Mouse (Mus musculus) limb, embryonic 11.5 days (tissue): ENCODE results near the gene Brinp2. TPM values are rescaled to one million over a fixed set of nuclear protein-coding genes. Genes with fewer than 3 reads are reported as not detected.

Experiments
- ATAC-seq: fragments of 200-750 bp; cut with Nextera tagmentation; 2 replicates; pipeline ENCODE4 v1.8.0; 2017; ENCODE audit warnings: low read depth; ENCODE audit not compliant: insufficient number of reproducible peaks, low FRiP score, low TSS enrichment
- DNase-seq: peaks from one replicate; pipeline ENCODE4 v3.0.0-alpha.2; 2015; ENCODE audit warnings: low spot score
- H3K27ac ChIP-seq: fragments of 300-500 bp; sonication (generic); replicated peaks from 2 replicates; pipeline ENCODE4 v1.5.1; 2014; ENCODE audit warnings: low read depth, mild to moderate bottlenecking, low read length
- H3K27me3 ChIP-seq: fragments of 300-500 bp; sonication (generic); 2 replicates; pipeline ENCODE4 v1.6.1; 2014; ENCODE audit warnings: mild to moderate bottlenecking, low read length, mixed read lengths; ENCODE audit not compliant: control insufficient read depth, insufficient read depth
- H3K36me3 ChIP-seq: fragments of 300-500 bp; sonication (generic); 2 replicates; pipeline ENCODE4 v1.6.1; 2014; ENCODE audit warnings: mild to moderate bottlenecking, low read length, moderate library complexity, mixed read lengths; ENCODE audit not compliant: control insufficient read depth, insufficient read depth
- H3K4me1 ChIP-seq: fragments of 300-500 bp; sonication (generic); 2 replicates; pipeline ENCODE4 v1.6.1; 2014; ENCODE audit warnings: low read length, mixed read lengths; ENCODE audit not compliant: control insufficient read depth, insufficient read depth
- H3K4me2 ChIP-seq: fragments of 300-500 bp; sonication (generic); 2 replicates; pipeline ENCODE4 v1.6.1; 2014; ENCODE audit warnings: low read depth, mild to moderate bottlenecking, moderate library complexity; ENCODE audit not compliant: severe bottlenecking
- H3K4me3 ChIP-seq: fragments of 300-500 bp; sonication (generic); 2 replicates; pipeline ENCODE4 v1.5.1; 2014; ENCODE audit warnings: low read depth, low read length
- H3K9ac ChIP-seq: fragments of 300-500 bp; sonication (generic); 2 replicates; pipeline ENCODE4 v1.6.1; 2014; ENCODE audit warnings: mild to moderate bottlenecking, low read length
- H3K9me3 ChIP-seq: fragments of 300-500 bp; sonication (generic); 2 replicates; pipeline ENCODE4 v1.6.1; 2016; ENCODE audit warnings: low read length; ENCODE audit not compliant: control insufficient read depth
- WGBS: fragments of 180-500 bp; shearing (Covaris S2); extraction: QIAGEN DNeasy Blood & Tissue Kit; methylation state at CpG from one replicate; pipeline ENCODE4 v1.1.7; 2014; 5-methylcytosine and 5-hydroxymethylcytosine counted together
- polyA plus RNA-seq: library from polyadenylated mRNA; unstranded; fragments of >200 nt; fragmentation: Nextera tagmentation; extraction: Ambion mirVana; gene quantifications from 2 replicates; pipeline ENCODE4 v1.2.1, GENCODE M21; 2014

Gene Brinp2
- polyA plus RNA-seq, 1 experiment from 2014 or later: 0.05 TPM

- Histone ChIP-seq H3K27ac (no peak overlapping the region), H3K9me3 (no peaks in the 10 kb centered on the region), H3K4me1 (no peaks in the 10 kb centered on the region), H3K9ac (no peak overlapping the region), H3K36me3 (no peaks in the 10 kb centered on the region), H3K4me3 (no peak overlapping the region), H3K27me3 (no peaks in the 10 kb centered on the region), H3K4me2 (no peak overlapping the region)
- 86% methylated on average over 6 of the region's 6 CpGs for WGBS
- DNase-seq (no peak), ATAC-seq (no peak)
These were observed 32.8 kb downstream of the Brinp2 start for GRCm38 (mm10) chr1:158323325-158323724.

GRCm38 (mm10) chr1:158310426-158311156 lies 45.5 kb downstream of the Brinp2 start:
- H3K4me2 ChIP-seq: no peak overlapping the region
- ATAC-seq: no peak
- no peak overlapping the region for H3K27ac ChIP-seq
- no peaks in the 10 kb centered on the region for H3K27me3 ChIP-seq
- H3K4me1 ChIP-seq: no peaks in the 10 kb centered on the region
- 68% methylated on average over 5 of the region's 5 CpGs for WGBS
- no peak overlapping the region for H3K4me3 ChIP-seq
- H3K9me3 ChIP-seq: no peaks in the 10 kb centered on the region
- H3K9ac ChIP-seq: no peak overlapping the region
- no peak for DNase-seq
- no peaks in the 10 kb centered on the region for H3K36me3 ChIP-seq

GRCm38 (mm10) chr1:158297042-158297441 lies 59.1 kb downstream of the Brinp2 start:
- Histone ChIP-seq H3K36me3 (no peaks in the 10 kb centered on the region), H3K27me3 (no peaks in the 10 kb centered on the region), H3K27ac (no peak overlapping the region), H3K4me1 (no peaks in the 10 kb centered on the region), H3K9me3 (no peaks in the 10 kb centered on the region), H3K4me3 (no peak overlapping the region), H3K4me2 (no peak overlapping the region), H3K9ac (no peak overlapping the region)
- no peak for ATAC-seq
- DNase-seq: no peak
- 76% methylated on average over 7 of the region's 7 CpGs for WGBS

GRCm38 (mm10) chr1:158296287-158296931 lies 59.7 kb downstream of the Brinp2 start:
- Histone ChIP-seq H3K4me1 (no peaks in the 10 kb centered on the region), H3K27ac (no peak overlapping the region), H3K36me3 (no peaks in the 10 kb centered on the region), H3K4me2 (no peak overlapping the region), H3K9ac (no peak overlapping the region), H3K4me3 (no peak overlapping the region), H3K9me3 (no peaks in the 10 kb centered on the region), H3K27me3 (0 out of 2 replicates have a peak, but pooled peaks cover 2% of the 10 kb centered on the region)
- 76% methylated on average over 8 of the region's 8 CpGs for WGBS
- ATAC-seq (no peak), DNase-seq (no peak)

GRCm38 (mm10) chr1:158295270-158295669 lies 60.9 kb downstream of the Brinp2 start:
- Histone ChIP-seq H3K27ac (no peak overlapping the region), H3K4me1 (no peaks in the 10 kb centered on the region), H3K9ac (no peak overlapping the region), H3K9me3 (no peaks in the 10 kb centered on the region), H3K4me3 (no peak overlapping the region), H3K4me2 (no peak overlapping the region), H3K27me3 (0 out of 2 replicates have a peak, but pooled peaks cover 2% of the 10 kb centered on the region), H3K36me3 (no peaks in the 10 kb centered on the region)
- WGBS: 52% methylated on average over 16 of the region's 16 CpGs
- DNase-seq (no peak), ATAC-seq (no peak)

GRCm38 (mm10) chr1:158285198-158285597 lies 70.9 kb downstream of the Brinp2 start:
- Histone ChIP-seq H3K9me3 (no peaks in the 10 kb centered on the region), H3K4me2 (no peak overlapping the region), H3K27me3 (no peaks in the 10 kb centered on the region), H3K4me3 (no peak overlapping the region), H3K27ac (no peak overlapping the region), H3K4me1 (no peaks in the 10 kb centered on the region), H3K9ac (no peak overlapping the region), H3K36me3 (no peaks in the 10 kb centered on the region)
- 86% methylated on average over 3 of the region's 3 CpGs for WGBS
- no peak for DNase-seq
- no peak for ATAC-seq

DNA sequence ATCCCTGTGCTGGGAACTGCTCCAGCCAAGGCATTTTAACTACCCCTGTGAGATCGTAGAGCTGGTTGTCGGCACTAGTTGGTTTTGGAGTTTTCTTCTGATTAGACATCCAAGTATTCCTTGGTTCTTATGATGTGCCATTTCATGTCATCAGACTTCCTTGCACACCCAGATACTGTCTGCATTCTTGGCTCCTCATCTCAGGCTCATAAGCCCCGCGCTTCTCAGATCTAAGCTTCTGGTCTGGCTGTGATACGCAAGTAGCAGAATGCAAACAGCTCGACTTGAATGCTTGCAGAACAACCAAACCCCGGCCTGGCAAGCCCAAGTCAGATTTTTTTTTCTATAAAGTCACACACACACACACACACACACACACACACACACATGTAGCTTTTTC lies 72.3 kb downstream of the Brinp2 start:
- Histone ChIP-seq H3K4me3 (no peak overlapping the region), H3K4me1 (no peaks in the 10 kb centered on the region), H3K9me3 (no peaks in the 10 kb centered on the region), H3K36me3 (no peaks in the 10 kb centered on the region), H3K4me2 (no peak overlapping the region), H3K9ac (no peak overlapping the region), H3K27ac (no peak overlapping the region), H3K27me3 (no peaks in the 10 kb centered on the region)
- DNase-seq (no peak), ATAC-seq (no peak)
- WGBS: 89% methylated on average over 7 of the region's 7 CpGs

GRCm38 (mm10) chr1:158272058-158272457 lies 84.1 kb downstream of the Brinp2 start:
- H3K27me3 ChIP-seq: no peaks in the 10 kb centered on the region
- no peak overlapping the region for H3K4me2 ChIP-seq
- DNase-seq (no peak), ATAC-seq (no peak)
- no peak overlapping the region for H3K9ac ChIP-seq
- no peaks in the 10 kb centered on the region for H3K9me3 ChIP-seq
- no peak overlapping the region for H3K4me3 ChIP-seq
- 84% methylated on average over 9 of the region's 9 CpGs for WGBS
- H3K27ac ChIP-seq: no peak overlapping the region
- H3K36me3 ChIP-seq: no peaks in the 10 kb centered on the region
- no peaks in the 10 kb centered on the region for H3K4me1 ChIP-seq
